Mouse (Mus musculus) R1 (cell line): ENCODE data around the gene Lypla2.

ENCODE experiments used
- DNase-seq: peaks from one replicate; pipeline ENCODE4 v3.0.0-alpha.2; 2018; ENCODE audit warnings: low read depth, low spot score

Lypla2 gene

GRCm38 (mm10) chr4:135949475-135949874, 23.0 kb downstream of the Lypla2 start:
- no peak for DNase-seq

DNA sequence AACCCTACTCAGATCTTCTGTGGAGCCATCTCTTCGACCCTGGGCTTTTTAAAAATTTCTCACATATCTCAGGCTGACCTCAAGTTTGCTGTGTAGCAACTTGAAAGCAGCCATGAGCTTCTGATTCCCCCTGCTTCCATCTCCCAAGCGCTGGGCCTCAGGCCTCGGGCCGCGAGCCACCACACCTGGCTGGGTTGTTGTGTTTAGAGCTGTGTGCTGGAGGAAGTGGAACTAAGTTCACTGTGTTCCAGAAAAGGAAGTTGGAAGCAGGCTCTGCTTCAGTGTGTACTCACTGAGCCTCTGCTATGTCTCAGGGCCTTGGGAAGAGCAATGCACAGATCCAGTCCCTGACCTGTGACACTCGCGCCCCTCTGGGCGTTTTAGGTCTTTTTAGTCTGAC, 24.3 kb downstream of the Lypla2 start:
- DNase-seq = no peak

DNA sequence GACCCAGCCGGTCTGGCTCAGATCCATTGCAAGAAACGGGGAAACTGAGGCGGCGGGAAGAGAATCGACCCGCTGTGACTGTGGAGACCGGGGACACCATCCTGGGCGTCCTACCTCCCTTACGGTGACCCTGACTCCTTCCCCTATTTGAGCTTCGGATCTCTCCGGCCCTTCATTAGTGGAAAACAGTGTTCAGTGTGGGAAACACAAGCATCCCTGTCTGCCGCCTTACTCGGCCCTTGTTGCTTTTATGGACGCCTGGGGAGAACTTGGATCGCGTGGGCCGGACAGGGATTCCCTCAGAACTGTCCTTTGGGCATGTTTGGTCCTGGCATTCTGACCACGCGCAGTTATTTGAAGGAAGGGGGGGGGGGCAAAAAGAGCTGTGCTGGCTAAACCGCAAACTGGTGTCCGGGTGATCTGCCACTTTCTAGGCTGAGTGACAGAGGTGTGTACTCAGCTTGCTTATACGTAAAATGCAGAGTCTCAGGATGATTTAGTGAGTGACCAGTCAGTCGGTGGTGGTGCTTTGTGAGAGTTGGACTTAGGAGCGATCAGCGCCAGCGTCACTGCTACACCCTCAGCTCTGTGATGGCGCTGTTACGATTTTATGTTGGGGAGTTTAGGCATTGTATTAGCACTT, 25.6 kb downstream of the Lypla2 start:
- no peak for DNase-seq

DNA sequence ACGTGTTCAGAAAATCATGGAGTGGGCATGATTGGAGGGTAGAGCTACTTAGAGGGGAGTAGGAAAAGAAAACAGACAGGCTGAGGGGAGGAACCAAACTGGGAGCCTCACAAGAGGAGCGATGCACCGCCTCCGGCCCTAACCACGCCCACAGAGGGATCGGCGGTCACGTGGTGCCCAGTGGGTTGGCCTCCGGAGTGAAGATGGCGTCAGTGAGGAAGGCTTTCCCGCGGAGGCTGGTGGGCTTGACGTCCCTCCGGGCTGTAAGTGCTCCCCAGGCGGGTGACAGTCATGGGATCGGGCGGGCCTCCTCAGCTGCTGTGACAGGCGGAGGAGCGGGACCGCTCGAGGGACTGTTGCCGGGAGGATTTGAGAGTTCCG, 26.2 kb downstream of the Lypla2 start, which contains the start of gene Hmgcl:
Gene Hmgcl (plus strand): TSS at position 171 of the 381 bp plus-strand sequence.
- DNase-seq = peak; percentile 95

- DNase-seq = no peak
Observed at GRCm38 (mm10) chr4:135945706-135946105, 26.7 kb downstream of the Lypla2 start.

DNA sequence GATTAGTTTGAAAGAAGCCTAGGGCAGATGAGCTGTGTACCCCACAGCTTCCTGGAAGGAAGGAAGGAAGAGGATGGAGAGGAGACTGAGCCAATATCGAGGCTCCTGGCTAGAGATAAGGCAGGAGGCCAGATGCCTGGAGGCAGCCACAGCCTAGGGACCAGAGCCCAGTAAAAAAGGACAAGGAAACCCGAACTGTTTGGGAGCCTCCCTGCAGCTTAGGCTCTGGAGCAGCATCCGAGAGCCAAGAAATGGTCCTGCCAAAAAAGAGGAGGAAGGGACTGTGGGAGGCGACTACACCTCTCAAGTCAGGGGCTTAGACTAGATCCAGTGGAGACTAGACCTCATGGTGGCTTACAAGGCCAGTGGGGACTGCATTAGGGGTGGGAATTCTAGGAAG, 29.0 kb downstream of the Lypla2 start:
- DNase-seq = no peak

- DNase-seq = no peak
Observed at GRCm38 (mm10) chr4:135942193-135942592, 30.2 kb downstream of the Lypla2 start.

DNA sequence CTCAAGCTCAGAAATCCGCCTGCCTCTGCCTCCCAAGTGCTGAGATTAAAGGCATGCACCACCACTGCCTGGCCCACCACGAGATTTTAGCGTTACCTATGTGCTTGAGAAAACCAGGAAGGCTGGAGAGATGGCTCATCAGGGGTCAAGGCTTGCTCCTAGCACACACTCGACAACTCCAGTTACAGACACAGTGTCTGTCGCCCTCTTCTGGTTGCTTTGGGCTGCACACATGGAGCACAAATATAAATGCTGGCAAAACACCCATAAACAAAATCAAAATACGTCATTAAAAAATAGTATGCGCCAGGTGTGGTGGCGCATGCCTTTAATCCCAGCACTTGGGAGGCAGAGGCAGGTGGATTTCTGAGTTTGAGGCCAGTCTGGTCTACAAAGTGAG, 31.4 kb downstream of the Lypla2 start:
- peak; percentile 76 for DNase-seq

DNA sequence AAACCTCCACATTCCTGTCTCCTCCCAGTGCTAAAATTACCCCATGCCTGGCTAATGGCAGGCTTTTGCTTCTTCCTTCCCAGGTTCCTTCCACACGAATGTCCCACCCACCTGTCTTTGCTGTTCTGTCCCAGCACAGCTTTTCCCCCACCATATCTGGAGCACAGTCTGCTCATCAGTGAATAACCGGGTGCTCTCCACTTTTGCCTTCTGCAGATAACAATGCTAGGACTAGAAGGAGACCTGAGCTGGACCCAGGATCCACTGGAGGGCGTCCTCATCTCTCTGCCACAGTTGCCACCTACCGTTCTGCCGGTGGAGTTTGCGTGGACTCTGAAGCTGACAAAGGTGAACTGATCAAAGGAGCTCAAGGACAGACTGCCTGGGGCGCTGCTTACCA, 33.6 kb downstream of the Lypla2 start:
- no peak for DNase-seq

GRCm38 (mm10) chr4:135935502-135935901, 36.9 kb downstream of the Lypla2 start:
- no peak for DNase-seq

DNA sequence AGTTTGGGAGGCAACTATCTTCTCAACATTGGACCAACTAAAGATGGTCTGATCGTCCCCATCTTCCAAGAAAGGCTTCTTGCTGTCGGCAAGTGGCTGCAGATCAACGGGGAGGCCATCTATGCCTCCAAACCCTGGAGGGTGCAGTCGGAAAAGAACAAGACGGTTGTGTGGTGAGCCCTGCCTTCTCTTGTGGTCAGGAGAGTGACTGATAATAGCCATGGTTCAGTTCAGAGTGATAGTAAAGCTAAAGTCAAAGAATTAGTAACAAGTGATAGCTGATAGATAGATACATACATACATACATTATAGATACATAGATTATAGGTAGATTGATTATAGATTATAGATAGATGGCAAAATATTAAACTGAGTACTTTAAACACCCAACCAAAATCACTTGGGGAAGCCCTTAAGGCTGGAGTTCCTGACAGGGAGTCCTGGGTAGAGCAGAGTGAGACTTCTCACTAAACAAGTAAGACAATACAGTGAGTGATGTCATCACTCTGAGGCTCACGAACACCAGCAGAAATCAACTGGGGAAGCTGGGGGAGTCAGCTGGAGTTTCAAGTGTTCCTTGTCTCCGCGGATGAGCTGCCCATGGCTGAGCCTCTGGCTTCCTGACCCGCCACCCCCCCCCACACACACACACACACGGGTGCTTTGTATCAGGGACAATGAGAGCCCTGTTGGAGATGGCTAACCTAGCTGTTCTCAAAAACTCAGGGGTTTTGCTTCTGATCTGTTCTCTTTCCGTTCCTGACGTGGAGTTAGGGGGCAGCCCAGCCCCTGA, 37.5 kb downstream of the Lypla2 start:
- no peak for DNase-seq

GRCm38 (mm10) chr4:135931832-135932231, 40.6 kb downstream of the Lypla2 start:
- peak; percentile 51 for DNase-seq

- no peak for DNase-seq
Observed at GRCm38 (mm10) chr4:135930239-135930638, 42.2 kb downstream of the Lypla2 start.

- DNase-seq = no peak
Observed at GRCm38 (mm10) chr4:135929828-135930227, 42.6 kb downstream of the Lypla2 start.

- DNase-seq = no peak
Observed at GRCm38 (mm10) chr4:135929405-135929804, 43.0 kb downstream of the Lypla2 start.

DNA sequence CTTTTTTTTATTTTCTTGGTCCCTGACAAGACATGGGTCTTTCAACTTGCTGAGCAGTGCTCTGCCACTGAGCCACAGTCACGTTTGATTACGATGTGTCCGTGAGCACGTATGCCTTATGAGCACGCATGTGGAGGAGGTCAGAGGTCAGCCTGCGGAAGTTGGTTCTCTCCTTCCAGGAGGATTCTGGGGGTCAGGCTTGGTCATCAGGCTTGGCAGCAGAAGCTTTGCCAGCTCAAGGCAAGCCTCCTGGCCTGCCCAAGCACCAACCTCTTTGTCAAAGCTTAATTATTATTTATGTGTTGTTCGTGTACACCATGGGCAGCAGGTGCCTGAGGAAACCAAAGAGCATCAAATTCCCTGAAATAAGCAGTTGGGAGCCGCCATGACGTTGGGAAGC, 44.0 kb downstream of the Lypla2 start:
- no peak for DNase-seq

- DNase-seq = peak; percentile 70
Observed at GRCm38 (mm10) chr4:135926861-135927260, 45.6 kb downstream of the Lypla2 start.

- DNase-seq = peak; percentile 74
Observed at GRCm38 (mm10) chr4:135926195-135926808, 46.1 kb downstream of the Lypla2 start.

- DNase-seq = no peak
Observed at GRCm38 (mm10) chr4:135925341-135925740, 47.1 kb downstream of the Lypla2 start.

GRCm38 (mm10) chr4:135924418-135924817, 48.0 kb downstream of the Lypla2 start:
- DNase-seq = no peak

DNA sequence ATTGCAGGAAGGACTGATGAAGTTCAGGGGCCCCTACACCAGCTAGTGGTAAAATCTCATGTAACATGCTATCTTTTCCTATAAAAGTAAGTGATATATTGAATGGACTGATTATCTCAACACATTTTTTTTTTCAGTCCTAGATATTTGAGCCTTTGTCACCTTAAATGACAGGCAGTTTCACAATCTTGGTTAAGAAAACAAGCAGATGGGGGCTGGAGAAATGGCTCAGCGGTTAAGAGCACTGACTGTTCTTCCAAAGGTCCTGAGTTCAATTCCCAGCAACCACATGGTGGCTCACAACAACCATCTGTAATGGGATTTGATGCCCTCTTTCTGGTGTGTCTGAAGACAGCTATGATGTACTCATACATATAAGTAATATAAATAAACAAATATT, 50.2 kb downstream of the Lypla2 start:
- DNase-seq = no peak

DNA sequence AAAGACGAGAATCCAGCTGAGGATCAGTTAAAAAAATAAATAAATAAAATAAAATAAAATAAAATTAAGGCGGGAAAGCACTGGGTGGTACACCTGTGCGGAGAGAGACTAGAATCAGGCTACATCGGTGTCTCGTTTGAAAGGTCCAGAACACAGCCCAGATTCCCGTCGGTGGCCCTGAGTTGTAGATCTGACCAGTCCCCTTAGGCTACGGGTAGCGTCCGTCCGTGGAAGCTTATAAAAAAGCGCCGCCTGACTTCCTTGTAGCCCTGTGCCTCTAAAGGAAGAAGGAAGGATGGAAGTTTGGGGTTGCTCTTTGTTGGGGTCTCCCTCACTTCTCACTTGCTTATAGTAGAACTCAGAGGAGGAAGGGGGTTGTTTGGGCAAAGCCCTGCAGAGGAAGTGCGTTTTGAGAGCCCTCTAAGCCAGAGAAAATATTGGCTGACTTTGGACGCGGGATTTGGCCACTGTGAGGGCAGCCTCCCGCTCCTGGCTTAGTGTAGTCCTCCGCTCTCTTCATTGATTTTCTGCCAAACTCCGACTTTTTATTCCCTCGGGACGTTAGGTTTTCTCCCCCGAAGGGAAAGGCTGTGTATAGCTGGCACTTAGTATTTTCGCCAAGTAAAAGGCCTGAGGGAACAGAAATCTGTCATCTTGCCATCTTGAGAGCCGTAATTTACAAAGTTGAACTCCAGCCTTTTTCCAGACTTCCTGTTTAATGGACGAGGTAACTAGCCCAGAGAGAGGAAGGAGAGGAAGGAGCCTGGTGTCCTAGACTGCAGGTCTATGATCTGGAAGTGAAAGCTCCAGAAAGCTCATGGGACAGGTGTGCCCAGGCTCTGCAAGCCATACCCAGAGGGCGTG, 50.9 kb downstream of the Lypla2 start:
- no peak for DNase-seq
